Comparison of ENCODE assay signal across 8 mouse cellular contexts in genomic region chr4:83568145-83568544, GRCm38 (mm10). TPM values are rescaled to one million over a fixed set of nuclear protein-coding genes. Genes with fewer than 3 reads are reported as not detected.
DNase-seq lines count a peak whose midpoint lies in the region; ATAC-seq lines count a peak whose summit lies in the region.
"Not testable (repeated sequence)": the region's sequence is repeated elsewhere in the genome, so short reads cannot be mapped to it uniquely, and the experiment has no call there.

No protein-coding gene starts in this region.

- peak; percentile 40 for DNase-seq in T-cell, adult 2 months (ENCODE audit: low spot score)
- DNase-seq in lung, postnatal 25 days (ENCODE audit: low spot score) = peak; percentile 61
- peak; percentile 17 for DNase-seq in retina, postnatal 1 day
- peak; percentile 71 for DNase-seq in urinary bladder, postnatal 14 days (ENCODE audit: low spot score)

- not testable (repeated sequence) for H3K9ac ChIP-seq in embryonic facial prominence, embryonic 12.5 days; heart, embryonic 14.5 days (ENCODE audit: low read length); intestine, embryonic 16.5 days (ENCODE audit: low read depth, low read length); limb, embryonic 13.5 days

- ATAC-seq in embryonic facial prominence, embryonic 12.5 days (ENCODE audit: insufficient number of reproducible peaks, insufficient read depth, low FRiP score, low TSS enrichment); heart, embryonic 14.5 days (ENCODE audit: insufficient number of reproducible peaks, insufficient read depth, low FRiP score, low read depth); limb, embryonic 13.5 days (ENCODE audit: low FRiP score, low read depth): not testable (repeated sequence)
- peak; percentile 75 for ATAC-seq in intestine, embryonic 16.5 days

- H3K4me3 ChIP-seq in embryonic facial prominence, embryonic 12.5 days = not testable (repeated sequence)
- peak overlapping the region in 1 of 2 experiments; percentile 9; a peak in 1 of 4 replicates for H3K4me3 ChIP-seq in heart, embryonic 14.5 days (ENCODE audit: control insufficient read depth in 1 of 2, insufficient read depth in 1 of 2, low read depth in 1 of 2, low read length in 2 of 2)
- H3K4me3 ChIP-seq in intestine, embryonic 16.5 days (ENCODE audit: low read length) = peak overlapping the region; percentile 22; the same call in 1 of the 2 replicates
- 0 out of 2 replicates have a peak overlapping the region, but pooled peaks have one; percentile 8 for H3K4me3 ChIP-seq in limb, embryonic 13.5 days

- H3K9me3 ChIP-seq in embryonic facial prominence, embryonic 12.5 days; heart, embryonic 14.5 days (ENCODE audit: control insufficient read depth, low read length); intestine, embryonic 16.5 days (ENCODE audit: control insufficient read depth, low read length); limb, embryonic 13.5 days: not testable (repeated sequence)

- WGBS in embryonic facial prominence, embryonic 12.5 days = 8% methylated on average over 9 of the region's 9 CpGs
- 7% methylated on average over 9 of the region's 9 CpGs for WGBS in heart, embryonic 14.5 days
- WGBS in intestine, embryonic 16.5 days = 5% methylated on average over 9 of the region's 9 CpGs
- 7% methylated on average over 9 of the region's 9 CpGs for whole genome bisulfite sequencing in limb, embryonic 13.5 days

- not testable (repeated sequence) for H3K4me1 ChIP-seq in embryonic facial prominence, embryonic 12.5 days; heart, embryonic 14.5 days (ENCODE audit: control insufficient read depth in 2 of 2, insufficient read depth in 2 of 2, low read length in 2 of 2); intestine, embryonic 16.5 days (ENCODE audit: control insufficient read depth, insufficient read depth, low read length); limb, embryonic 13.5 days

- not testable (repeated sequence) for H3K36me3 ChIP-seq in embryonic facial prominence, embryonic 12.5 days; heart, embryonic 14.5 days (ENCODE audit: control insufficient read depth, insufficient read depth, low read length); intestine, embryonic 16.5 days (ENCODE audit: control insufficient read depth, insufficient read depth, low read length); limb, embryonic 13.5 days

- peak overlapping the region; percentile 32 for H3K4me2 ChIP-seq in embryonic facial prominence, embryonic 12.5 days (replicated peaks)
- H3K4me2 ChIP-seq in heart, embryonic 14.5 days (ENCODE audit: low read length) = peak overlapping the region; percentile 57
- H3K4me2 ChIP-seq in intestine, embryonic 16.5 days (ENCODE audit: low read depth, low read length) = peak overlapping the region; percentile 38
- H3K4me2 ChIP-seq in limb, embryonic 13.5 days (replicated peaks) = peak overlapping the region; percentile 51

- H3K27ac ChIP-seq in embryonic facial prominence, embryonic 12.5 days; heart, embryonic 14.5 days (replicated peaks in 1 of 2; ENCODE audit: control insufficient read depth in 1 of 2, insufficient read depth in 1 of 2, low read depth in 2 of 2, low read length in 2 of 2); intestine, embryonic 16.5 days (ENCODE audit: low read length); limb, embryonic 13.5 days: not testable (repeated sequence)

- not testable (repeated sequence) for H3K27me3 ChIP-seq in embryonic facial prominence, embryonic 12.5 days; heart, embryonic 14.5 days (ENCODE audit: control insufficient read depth, insufficient read depth, low read length); intestine, embryonic 16.5 days (replicated peaks; ENCODE audit: control insufficient read depth, insufficient read depth, low read length); limb, embryonic 13.5 days

RNA-seq across cellular contexts. Expression of gene Ccdc171, which starts 42.8 kb away (rescaled TPM):
- 6.3 and 8.1 TPM in 2 replicates for polyA plus RNA-seq in embryonic facial prominence, embryonic 12.5 days (2016; fragmentation: Nextera tagmentation; extraction: Ambion mirVana)
- 2.7 and 3.6 TPM in 2 replicates for polyA plus RNA-seq in heart, embryonic 14.5 days (2014; fragmentation: Nextera tagmentation; extraction: Ambion mirVana)
- polyA plus RNA-seq in intestine, embryonic 16.5 days (2015; fragmentation: Nextera tagmentation; extraction: Ambion mirVana) = 1.9 and 2.0 TPM in 2 replicates
- polyA plus RNA-seq in limb, embryonic 13.5 days (2015; fragmentation: Nextera tagmentation; extraction: Ambion mirVana) = 4.2 and 4.6 TPM in 2 replicates

Comparison
In these comparisons a context has a peak if more than half of its experiments do, and no peak if none do; other contexts are left out.
1. DNase-seq: peak in every context shown above with its lines; median percentile 71 in urinary bladder, postnatal 14 days; 61 in lung, postnatal 25 days; 40 in T-cell, adult 2 months; 17 in retina, postnatal 1 day.